Comparison of ENCODE assay signal across 13 mouse cellular contexts in the genomic region with DNA sequence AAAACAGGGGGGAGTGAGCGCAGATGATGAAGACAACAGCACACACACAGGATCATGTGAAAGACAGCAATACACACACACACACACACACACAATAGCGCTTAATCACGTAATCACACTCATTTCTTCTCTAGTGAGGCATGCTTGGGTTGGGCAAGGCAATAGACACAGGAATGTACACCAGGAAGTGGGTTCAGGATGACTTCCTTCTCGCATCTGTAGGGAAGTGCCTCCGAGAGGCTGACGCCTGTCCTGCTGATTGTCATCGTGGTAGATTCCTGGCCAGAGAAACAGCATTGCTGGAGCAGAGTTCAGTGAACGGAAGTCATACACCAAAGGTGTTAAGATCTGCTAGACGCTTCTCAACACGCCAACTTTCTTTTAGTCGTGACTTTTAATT. TPM values are rescaled to one million over a fixed set of nuclear protein-coding genes. Genes with fewer than 3 reads are reported as not detected.
DNase-seq lines count a peak whose midpoint lies in the region; ATAC-seq and TF ChIP-seq lines count a peak whose summit lies in the region.
"Had no signal": no experiment of that assay in that cellular context is flagged by ENCODE, and none has a peak within 500 bp of the region (broad histone marks: within the 10 kb centered on the region; RNA-seq: fewer than 3 reads in every experiment).

No protein-coding gene starts in this region.

- H3K4me1 ChIP-seq in thymus, adult 2 months (replicated peaks; ENCODE audit: control insufficient read depth, insufficient read depth, low read length): peaks cover 4% of the 10 kb centered on the region; the same call in 1 of the 2 replicates
- H3K4me1 ChIP-seq in forebrain, embryonic 14.5 days (ENCODE audit: control insufficient read depth, insufficient read depth, low read length): no peaks in the 10 kb centered on the region
- H3K4me1 ChIP-seq: embryonic facial prominence, embryonic 15.5 days; forebrain, embryonic 12.5 days; heart, embryonic 13.5 days; limb, embryonic 15.5 days had no signal

- H3K9me3 ChIP-seq in forebrain, embryonic 14.5 days (replicated peaks; ENCODE audit: control insufficient read depth, low read length): no peaks in the 10 kb centered on the region
- H3K9me3 ChIP-seq: embryonic facial prominence, embryonic 15.5 days; forebrain, embryonic 12.5 days; heart, embryonic 13.5 days; limb, embryonic 15.5 days had no signal

- H3K9ac ChIP-seq in forebrain, embryonic 14.5 days (ENCODE audit: low read length): no peak overlapping the region
- H3K9ac ChIP-seq: embryonic facial prominence, embryonic 15.5 days; forebrain, embryonic 12.5 days; heart, embryonic 13.5 days; hindbrain, embryonic 14.5 days; limb, embryonic 15.5 days had no signal

- 24% methylated on average over 11 of the region's 11 CpGs for WGBS in thymus, adult 2 months
- WGBS in macrophage (ENCODE audit: missing documents): 21% methylated on average over 11 of the region's 11 CpGs
- 80% methylated on average over 11 of the region's 11 CpGs for WGBS in forebrain, embryonic 14.5 days

- no peaks in the 10 kb centered on the region for H3K27me3 ChIP-seq in thymus, adult 2 months (ENCODE audit: control insufficient read depth, insufficient read depth, low read length)
- H3K27me3 ChIP-seq in splenic B cell, adult 2 months (ENCODE audit: control insufficient read depth, insufficient read depth, low read length, poor library complexity, severe bottlenecking): no peaks in the 10 kb centered on the region
- H3K27me3 ChIP-seq in forebrain, embryonic 14.5 days (replicated peaks; ENCODE audit: control insufficient read depth, insufficient read depth, low read length): no peaks in the 10 kb centered on the region
- H3K27me3 ChIP-seq: embryonic facial prominence, embryonic 15.5 days; forebrain, embryonic 12.5 days; limb, embryonic 15.5 days had no signal

- no peaks in the 10 kb centered on the region for H3K79me2 ChIP-seq in macrophage (ENCODE audit: inconsistent target)

- H3K4me3 ChIP-seq in thymus, adult 2 months (ENCODE audit: control insufficient read depth, insufficient read depth, low read length): no peak overlapping the region
- H3K4me3 ChIP-seq in macrophage (ENCODE audit: inconsistent target): no peak overlapping the region
- H3K4me3 ChIP-seq in forebrain, embryonic 14.5 days (ENCODE audit: low read depth, low read length): no peak overlapping the region
- H3K4me3 ChIP-seq: embryonic facial prominence, embryonic 15.5 days; forebrain, embryonic 12.5 days; heart, embryonic 13.5 days; limb, embryonic 15.5 days had no signal

- peak; percentile 36 for ATAC-seq in activated CD4-positive, CD25-positive, alpha-beta regulatory T cell, adult 4 months
- ATAC-seq in forebrain, embryonic 14.5 days: no peak

- DNase-seq in thymus, postnatal 14 days: peak; percentile 16
- DNase-seq in thymus, adult 2 months: no peak
- peak; percentile 24 for DNase-seq in splenic B cell, adult 2 months (ENCODE audit: low read depth, low spot score)
- no peak for DNase-seq in forebrain, embryonic 14.5 days (ENCODE audit: low spot score)
- no peak for DNase-seq in right cerebral cortex, adult 2 months (ENCODE audit: low spot score in 2 of 2)
- DNase-seq: adrenal gland, postnatal 14 days had no signal

- no peak for TF ChIP-seq CTCF in thymus, adult 2 months (IDR thresholded peaks at IDR 0.05; ENCODE audit: borderline replicate concordance, control insufficient read depth, extremely low read depth, insufficient read depth, low read length, poor library complexity)

- H3K27ac ChIP-seq in thymus, adult 2 months (ENCODE audit: control insufficient read depth, insufficient read depth, low read length): no peak overlapping the region
- H3K27ac ChIP-seq in macrophage: peak overlapping the region; percentile 24
- no peak overlapping the region for H3K27ac ChIP-seq in forebrain, embryonic 14.5 days (ENCODE audit: low read depth, low read length)
- H3K27ac ChIP-seq: embryonic facial prominence, embryonic 15.5 days; forebrain, embryonic 12.5 days; heart, embryonic 13.5 days; hindbrain, embryonic 14.5 days; limb, embryonic 15.5 days had no signal

- H3K36me3 ChIP-seq in thymus, adult 2 months (ENCODE audit: control insufficient read depth, insufficient read depth, low read length): no peaks in the 10 kb centered on the region
- H3K36me3 ChIP-seq in macrophage (ENCODE audit: inconsistent target): no peaks in the 10 kb centered on the region
- no peaks in the 10 kb centered on the region for H3K36me3 ChIP-seq in splenic B cell, adult 2 months (ENCODE audit: control insufficient read depth, insufficient read depth, low read length, poor library complexity, severe bottlenecking)
- H3K36me3 ChIP-seq in forebrain, embryonic 14.5 days (ENCODE audit: control insufficient read depth, insufficient read depth, low read length): no peaks in the 10 kb centered on the region
- H3K36me3 ChIP-seq: embryonic facial prominence, embryonic 15.5 days; forebrain, embryonic 12.5 days; heart, embryonic 13.5 days; limb, embryonic 15.5 days had no signal

- no peak for TF ChIP-seq POLR2A in thymus, adult 2 months (IDR thresholded peaks at IDR 0.05; ENCODE audit: control insufficient read depth, extremely low read depth, insufficient read depth, low read length, poor library complexity)

- H3K4me2 ChIP-seq in forebrain, embryonic 14.5 days (ENCODE audit: low read length): no peak overlapping the region
- H3K4me2 ChIP-seq: embryonic facial prominence, embryonic 15.5 days; forebrain, embryonic 12.5 days; heart, embryonic 13.5 days; hindbrain, embryonic 14.5 days; limb, embryonic 15.5 days had no signal

RNA-seq across cellular contexts. Expression of a gene that starts 8.8 kb away (rescaled TPM):
- polyA plus RNA-seq in thymus, adult 2 months (2012; rRNA removed): 12.7 and 15.6 TPM in 2 replicates
- polyA plus RNA-seq in activated CD4-positive, CD25-positive, alpha-beta regulatory T cell, adult 4 months (2017; shearing (Covaris generic)): 10 to 100 TPM in 1 of 2 experiments, 1 to 10 TPM in 1; 8.0 to 10.8 TPM
- total RNA-seq in macrophage (2018; cell fraction: chromatin; rRNA removed): 10 to 100 TPM; 10.3 to 60.6 (median 22.8) TPM
- total RNA-seq in macrophage (2018; cell fraction: cytosol; rRNA removed): 10 to 100 TPM in 25 of 26 experiments, 1 to 10 TPM in 1; 9.7 to 14.3 (median 12.2) TPM
- total RNA-seq in macrophage (2018; cell fraction: nucleus; rRNA removed): 10 to 100 TPM; 10.1 to 37.5 (median 20.8) TPM
- polyA plus RNA-seq in macrophage (2018): 8.7 to 13.7 TPM (median 11.2 TPM) in 3 replicates
- 9.8 and 10.5 TPM in 2 replicates for polyA plus RNA-seq in forebrain, embryonic 14.5 days (2014; fragmentation: Nextera tagmentation; extraction: Ambion mirVana)

RNA-seq across cellular contexts. Expression of a gene that starts 8.9 kb away (rescaled TPM):
- 24.8 and 26.7 TPM in 2 replicates for polyA plus RNA-seq in thymus, adult 2 months (2012; rRNA removed)
- 100 to 1,000 TPM in 1 of 2 experiments, 10 to 100 TPM in 1; 97.9 to 108 TPM for polyA plus RNA-seq in activated CD4-positive, CD25-positive, alpha-beta regulatory T cell, adult 4 months (2017; shearing (Covaris generic))
- 10 to 100 TPM; 15.8 to 70.1 (median 37.5) TPM for total RNA-seq in macrophage (2018; cell fraction: chromatin; rRNA removed)
- total RNA-seq in macrophage (2018; cell fraction: cytosol; rRNA removed): 10 to 100 TPM; 27.7 to 50.9 (median 41.2) TPM
- total RNA-seq in macrophage (2018; cell fraction: nucleus; rRNA removed): 10 to 100 TPM in 25 of 26 experiments, 1 to 10 TPM in 1; 9.6 to 45.9 (median 23.5) TPM
- polyA plus RNA-seq in macrophage (2018): 39.5 to 73.9 TPM (median 51.8 TPM) in 3 replicates
- polyA plus RNA-seq in forebrain, embryonic 14.5 days (2014; fragmentation: Nextera tagmentation; extraction: Ambion mirVana): 203 and 211 TPM in 2 replicates

Comparison
In these comparisons a context has a peak if more than half of its experiments do, and no peak if none do; other contexts are left out.
1. DNase-seq: peak in thymus, postnatal 14 days (single experiment) and splenic B cell, adult 2 months (single experiment); none in thymus, adult 2 months (single experiment), forebrain, embryonic 14.5 days (single experiment) and right cerebral cortex, adult 2 months (0 of 2).